Mouse (Mus musculus): ENCODE measurements at regions not wholly inside any gene's neighbourhood (a gene's known extent, or its start where the extent isn't known, plus 50 kb on each side); places are given as distances from the start of the nearest gene placed in this dataset.

DNA sequence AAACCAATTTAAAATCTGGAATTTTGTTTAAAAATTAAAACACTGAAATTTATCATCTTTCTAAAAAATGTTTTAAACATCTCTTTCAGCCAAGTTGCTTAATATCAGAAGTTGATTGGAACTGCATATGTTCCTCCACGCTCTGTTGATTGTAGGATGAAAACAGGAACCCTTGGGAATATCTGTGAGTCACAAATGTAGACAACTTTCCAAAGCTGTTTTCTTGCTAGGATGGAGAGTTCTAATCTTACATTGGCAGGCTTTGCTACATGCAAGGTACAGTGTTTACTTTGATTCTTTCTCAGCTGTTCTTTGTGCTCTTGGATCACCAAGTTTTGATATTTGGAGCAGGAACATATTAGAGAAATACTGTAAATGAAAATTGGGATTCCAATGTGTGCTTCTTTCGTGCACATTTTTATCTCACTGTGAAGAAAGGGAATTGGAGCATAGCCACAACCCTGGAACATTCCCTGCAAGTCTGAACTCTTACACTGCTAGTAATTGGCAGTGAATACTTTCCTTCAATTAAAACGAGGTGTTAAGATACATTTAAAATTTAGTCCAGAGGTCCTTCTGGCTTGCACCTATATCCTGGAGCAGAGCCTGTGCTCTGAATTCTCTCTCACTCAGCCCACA, 131.0 kb upstream of the Wdr75 start:
- Histone ChIP-seq H3K27me3 (replicated peaks; ENCODE audit: low read depth, poor library complexity, severe bottlenecking) (no peaks in the 10 kb centered on the region), H3K27ac (replicated peaks) (no peak overlapping the region), H3K36me3 (replicated peaks) (no peaks in the 10 kb centered on the region), H3K9me3 (no peaks in the 10 kb centered on the region), H3K4me1 (no peaks in the 10 kb centered on the region), H3K4me3 (no peak overlapping the region)
- WGBS: 79% methylated on average over 3 of the region's 3 CpGs
- DNase-seq (ENCODE audit: low spot score): no peak

DNA sequence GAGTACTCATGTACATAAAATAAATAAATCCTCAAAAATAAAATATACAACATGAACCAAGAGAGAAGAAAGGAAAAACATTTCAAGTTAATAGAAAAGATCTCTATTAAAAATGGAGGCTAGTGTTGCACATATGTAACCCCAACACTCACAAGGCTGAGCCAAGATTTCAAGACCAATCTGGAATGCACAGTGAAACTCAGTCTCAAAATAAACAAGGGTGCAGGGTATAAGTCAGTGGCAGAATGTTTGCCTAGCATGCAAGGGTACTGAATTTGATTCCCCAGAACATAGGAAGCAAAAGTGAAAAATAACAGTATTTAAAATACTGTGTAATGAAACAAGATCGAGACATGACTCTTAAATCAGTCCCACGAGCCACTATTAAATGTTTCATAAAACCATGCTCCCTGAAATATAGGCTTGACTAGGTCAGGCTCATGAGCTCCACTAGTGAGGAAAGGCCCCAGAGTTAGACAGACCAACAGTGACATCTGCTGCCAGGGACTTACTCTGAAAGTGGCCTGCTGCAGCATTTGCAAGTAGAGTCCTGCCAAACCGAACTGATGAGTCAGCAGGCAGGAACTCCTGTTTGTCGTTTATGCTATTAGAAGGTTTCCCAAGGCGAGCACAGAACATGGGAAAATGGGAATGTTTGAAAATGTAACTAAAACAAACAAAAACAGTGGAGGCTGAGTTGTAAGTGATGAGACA, 122.4 kb upstream of the Wdr75 start:
- no peak overlapping the region for H3K4me3 ChIP-seq
- no peaks in the 10 kb centered on the region for H3K27me3 ChIP-seq (replicated peaks; ENCODE audit: low read depth, poor library complexity, severe bottlenecking)
- no peak overlapping the region for H3K27ac ChIP-seq (replicated peaks)
- peaks cover 13% of the 10 kb centered on the region for H3K4me1 ChIP-seq
- WGBS: 41% methylated on average over 5 of the region's 5 CpGs
- peak; percentile 65 for DNase-seq (ENCODE audit: low spot score)
- H3K9me3 ChIP-seq: no peaks in the 10 kb centered on the region
- H3K36me3 ChIP-seq (replicated peaks): no peaks in the 10 kb centered on the region

DNA sequence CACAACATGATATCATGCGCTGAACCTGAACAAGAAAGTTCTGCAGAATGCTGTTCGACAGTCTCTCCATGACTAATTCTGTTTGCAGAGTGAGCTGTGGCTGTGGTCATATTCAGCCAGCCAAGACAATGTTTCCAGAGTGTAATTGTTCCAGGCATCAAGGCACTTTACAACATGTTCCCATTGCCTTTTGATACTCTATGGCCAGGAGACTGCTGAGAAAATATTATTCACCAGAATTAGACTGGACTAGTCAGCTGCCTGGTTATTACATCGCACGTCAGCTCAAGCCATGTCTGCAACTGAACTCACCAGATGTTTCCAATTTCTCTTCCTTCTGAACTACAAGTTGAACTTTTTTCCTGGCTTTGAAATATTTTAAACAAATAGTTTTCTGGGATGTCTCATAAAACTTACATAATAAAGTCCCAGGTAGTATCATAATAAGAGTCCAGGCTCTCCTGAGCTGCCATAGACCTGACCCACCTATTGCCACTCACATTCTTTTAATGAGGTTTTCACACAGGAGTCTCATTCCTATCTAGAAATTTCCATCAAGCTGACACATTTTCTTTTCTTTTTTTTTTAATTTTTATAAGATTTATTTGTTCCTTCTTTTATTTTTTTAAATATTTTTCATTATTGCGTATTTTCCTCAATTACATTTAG, 119.1 kb upstream of the Wdr75 start:
- DNase-seq (ENCODE audit: low spot score): peak; percentile 35
- WGBS: 57% methylated on average over 5 of the region's 5 CpGs

DNA sequence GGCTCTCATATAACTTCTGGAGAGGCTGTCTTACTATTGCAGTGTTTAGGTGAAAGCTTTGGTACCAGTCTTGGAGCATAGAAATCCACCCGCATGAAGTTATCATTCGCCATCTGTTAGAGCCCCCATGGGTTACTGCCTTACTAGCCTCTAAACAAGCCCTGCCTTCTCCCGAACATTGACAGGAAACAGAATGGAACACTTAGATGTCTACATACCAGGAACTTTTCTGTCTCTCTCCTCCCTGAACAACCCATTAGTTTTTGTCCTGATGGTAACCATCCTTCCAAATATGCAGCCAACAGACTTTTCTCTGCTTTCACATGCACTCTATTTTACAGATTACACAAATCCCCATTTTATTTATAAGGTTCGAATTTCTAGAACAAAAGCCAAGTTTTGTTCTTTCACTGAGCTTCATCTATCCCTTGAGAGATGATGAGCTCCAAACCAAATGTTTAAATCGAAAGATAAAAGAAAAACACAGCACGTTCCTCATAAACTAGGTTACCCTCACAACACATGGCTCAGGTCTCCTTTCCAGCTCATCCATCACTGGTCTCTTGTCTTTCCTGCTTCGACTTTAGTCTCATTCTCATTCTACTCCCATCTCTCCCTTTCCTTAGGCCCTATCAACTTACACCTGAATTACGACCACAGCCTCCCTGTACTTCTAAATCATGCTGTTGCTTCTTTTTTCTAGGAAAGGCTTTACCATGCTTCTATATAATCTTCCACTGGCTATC, 114.8 kb upstream of the Wdr75 start:
- no peak overlapping the region for H3K4me3 ChIP-seq
- H3K36me3 ChIP-seq (replicated peaks): no peaks in the 10 kb centered on the region
- H3K27ac ChIP-seq (replicated peaks): no peak overlapping the region
- no peaks in the 10 kb centered on the region for H3K27me3 ChIP-seq (replicated peaks; ENCODE audit: low read depth, poor library complexity, severe bottlenecking)
- H3K9me3 ChIP-seq: no peaks in the 10 kb centered on the region
- H3K4me1 ChIP-seq: peaks cover 7% of the 10 kb centered on the region
- DNase-seq (ENCODE audit: low spot score): no peak
- WGBS: 88% methylated on average over 8 of the region's 8 CpGs

More for the DNA sequence above, 119.1 kb upstream of the Wdr75 start:
- peaks cover 13% of the 10 kb centered on the region for H3K4me1 ChIP-seq
- H3K27ac ChIP-seq (replicated peaks): no peak overlapping the region; the same call in 1 of the 2 replicates
- H3K36me3 ChIP-seq (replicated peaks): no peaks in the 10 kb centered on the region
- no peaks in the 10 kb centered on the region for H3K9me3 ChIP-seq
- H3K4me3 ChIP-seq: no peak overlapping the region
- no peaks in the 10 kb centered on the region for H3K27me3 ChIP-seq (replicated peaks; ENCODE audit: low read depth, poor library complexity, severe bottlenecking)

DNA sequence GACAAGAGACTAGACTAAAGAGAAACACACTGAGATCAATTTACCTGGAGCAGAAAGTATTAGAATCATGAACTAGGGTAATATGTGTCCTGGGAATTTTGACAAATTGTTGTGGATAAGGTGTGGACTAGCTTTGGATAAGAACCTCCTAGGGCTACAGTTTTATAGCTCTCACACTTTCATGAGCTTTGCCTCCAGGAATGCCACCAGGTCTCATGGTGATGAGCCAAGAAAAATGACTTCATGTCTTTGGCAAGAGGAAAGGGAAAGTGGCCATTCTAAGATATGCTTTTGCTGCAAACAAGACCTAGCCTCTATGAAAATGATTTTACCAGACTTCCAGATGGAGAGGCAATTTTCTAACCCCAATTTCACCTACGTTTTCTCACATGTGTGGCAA, 94.1 kb upstream of the Wdr75 start:
- 65% methylated on average over 1 of the region's 1 CpGs for WGBS
- Histone ChIP-seq H3K27me3 (replicated peaks; ENCODE audit: low read depth, poor library complexity, severe bottlenecking) (no peaks in the 10 kb centered on the region), H3K36me3 (replicated peaks) (no peaks in the 10 kb centered on the region), H3K4me1 (no peaks in the 10 kb centered on the region), H3K4me3 (no peak overlapping the region), H3K27ac (replicated peaks) (no peak overlapping the region), H3K9me3 (no peaks in the 10 kb centered on the region)
- DNase-seq (ENCODE audit: low spot score): no peak

- Histone ChIP-seq H3K4me3 (no peak overlapping the region), H3K9me3 (no peaks in the 10 kb centered on the region), H3K27me3 (replicated peaks; ENCODE audit: low read depth, poor library complexity, severe bottlenecking) (no peaks in the 10 kb centered on the region), H3K4me1 (no peaks in the 10 kb centered on the region), H3K27ac (replicated peaks) (no peak overlapping the region), H3K36me3 (replicated peaks) (no peaks in the 10 kb centered on the region)
- DNase-seq (ENCODE audit: low spot score): no peak
- 99% methylated on average over 1 of the region's 1 CpGs for WGBS
These were observed 93.5 kb upstream of the Wdr75 start for GRCm38 (mm10) chr1:45701516-45701915.

DNA sequence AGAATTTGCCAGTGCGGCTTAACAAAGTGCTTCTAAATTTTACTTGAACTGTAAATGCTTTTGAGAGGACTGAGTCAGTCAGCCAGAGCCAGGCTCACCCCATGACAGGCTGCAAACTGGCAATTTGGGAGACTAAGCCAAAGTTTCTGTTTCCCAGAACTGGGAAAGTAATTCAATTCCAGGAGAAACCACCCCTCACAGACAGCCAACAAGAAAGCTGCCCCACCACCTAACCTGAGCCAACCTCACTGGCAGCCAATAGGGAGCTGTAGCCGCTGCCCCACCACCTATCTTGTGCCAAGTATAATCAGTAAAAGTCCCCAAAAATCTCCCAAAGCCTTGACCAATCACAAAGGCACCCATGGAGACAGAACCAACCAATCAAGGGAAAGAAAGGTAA, 71.6 kb upstream of the Wdr75 start:
- H3K27me3 ChIP-seq (replicated peaks; ENCODE audit: low read depth, poor library complexity, severe bottlenecking): no peaks in the 10 kb centered on the region
- 93% methylated on average over 2 of the region's 2 CpGs for WGBS
- no peaks in the 10 kb centered on the region for H3K4me1 ChIP-seq

DNA sequence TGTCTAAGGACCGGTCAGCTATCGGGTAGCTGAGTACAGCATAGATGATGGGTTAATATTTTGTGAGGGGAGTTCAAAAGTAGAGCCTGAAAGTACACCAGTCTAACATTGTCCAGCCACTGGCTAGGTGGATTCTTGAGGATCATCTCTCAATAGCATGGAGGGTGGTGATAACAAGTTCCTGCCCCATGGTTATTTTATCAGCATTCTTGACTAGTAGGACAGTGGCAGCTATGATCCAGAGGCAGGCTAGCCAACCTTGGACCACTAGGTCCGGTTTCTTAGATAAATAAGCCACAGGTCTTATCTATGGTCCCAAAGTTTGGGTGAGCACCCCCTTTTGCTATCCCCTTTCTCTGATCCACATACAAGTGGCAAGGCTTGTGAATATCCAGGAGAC, 62.0 kb upstream of the Wdr75 start:
- Histone ChIP-seq H3K4me3 (no peak overlapping the region), H3K9me3 (no peaks in the 10 kb centered on the region), H3K27me3 (replicated peaks; ENCODE audit: low read depth, poor library complexity, severe bottlenecking) (no peaks in the 10 kb centered on the region), H3K4me1 (no peaks in the 10 kb centered on the region), H3K36me3 (replicated peaks) (no peaks in the 10 kb centered on the region), H3K27ac (replicated peaks) (no peak overlapping the region)
- no peak for DNase-seq (ENCODE audit: low spot score)
- 91% methylated on average over 3 of the region's 3 CpGs for WGBS

More for the DNA sequence above, 71.6 kb upstream of the Wdr75 start:
- H3K27ac ChIP-seq (replicated peaks): no peak overlapping the region
- DNase-seq (ENCODE audit: low spot score): no peak
- H3K9me3 ChIP-seq: no peaks in the 10 kb centered on the region
- no peaks in the 10 kb centered on the region for H3K36me3 ChIP-seq (replicated peaks)
- H3K4me3 ChIP-seq: no peak overlapping the region

DNA sequence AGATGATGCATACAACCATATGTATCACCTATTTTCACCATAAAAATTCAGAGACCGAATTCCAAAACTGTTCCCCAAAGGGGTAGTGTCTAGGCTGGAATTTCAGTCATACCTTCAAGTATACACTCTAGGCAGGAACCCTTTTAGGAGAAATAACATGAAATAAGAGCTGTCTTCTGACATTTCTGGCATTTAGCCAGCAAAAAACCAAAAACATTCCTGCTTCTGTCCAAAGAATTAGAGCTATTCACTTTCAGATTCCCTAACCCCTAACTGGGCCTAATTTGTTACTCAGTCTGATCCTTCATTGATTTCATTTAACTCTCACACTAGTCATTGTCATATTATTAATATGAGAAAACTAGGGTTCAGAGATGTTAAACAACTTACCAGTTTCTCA, 49.8 kb upstream of the Wdr75 start:
- no peak for DNase-seq (ENCODE audit: low spot score)
- H3K36me3 ChIP-seq (replicated peaks): peaks cover 2% of the 10 kb centered on the region; the same call in 1 of the 2 replicates
- no peak overlapping the region for H3K27ac ChIP-seq (replicated peaks)
- no peak overlapping the region for H3K4me3 ChIP-seq
- H3K4me1 ChIP-seq: no peaks in the 10 kb centered on the region
- WGBS: 87% methylated on average over 1 of the region's 1 CpGs
- peaks cover 20% of the 10 kb centered on the region for H3K9me3 ChIP-seq
- no peaks in the 10 kb centered on the region for H3K27me3 ChIP-seq (replicated peaks; ENCODE audit: low read depth, poor library complexity, severe bottlenecking)
